Mouse (Mus musculus) MEL (cell line): ENCODE data around the gene Racgap1. TPM values are rescaled to one million over a fixed set of nuclear protein-coding genes. Genes with fewer than 3 reads are reported as not detected.

Experiments used
- DNase-seq: peaks from one replicate; pipeline ENCODE4 v3.0.0; 2011; ENCODE audit warnings: low read depth, low spot score
- H3K27ac ChIP-seq: 2 replicates; pipeline ENCODE4 v1.5.1; 2012; ENCODE audit warnings: low read depth, mild to moderate bottlenecking, control low read depth, low read length, moderate library complexity; ENCODE audit not compliant: control insufficient read depth
- H3K27me3 ChIP-seq, 2 experiments: fragments of 150-350 bp in 1 of 2; sonication (generic) in 1 of 2; 2 replicates each; pipeline ENCODE4 v1.6.1; 2012; ENCODE audit warnings: low read length in 2 of 2, mild to moderate bottlenecking in 2 of 2, improper control_type of control experiment in 1 of 2, moderate library complexity in 1 of 2; ENCODE audit not compliant: insufficient read depth in 2 of 2, control insufficient read depth in 1 of 2
- H3K36me3 ChIP-seq, 2 experiments: 2 replicates each; pipeline ENCODE4 v1.6.1; 2012 to 2014; ENCODE audit warnings: low read length in 2 of 2, improper control_type of control experiment in 1 of 2, inconsistent platforms in 1 of 2, mild to moderate bottlenecking in 1 of 2; ENCODE audit not compliant: insufficient read depth in 2 of 2, control insufficient read depth in 1 of 2
- H3K4me1 ChIP-seq, 2 experiments: fragments of 150-350 bp in 1 of 2; sonication (generic) in 1 of 2; 2 replicates each; pipeline ENCODE4 v1.6.1; 2012; ENCODE audit warnings: low read length in 2 of 2, improper control_type of control experiment in 1 of 2, mild to moderate bottlenecking in 1 of 2; ENCODE audit not compliant: insufficient read depth in 2 of 2, control insufficient read depth in 1 of 2
- H3K4me3 ChIP-seq, 2 experiments: fragments of 150-350 bp in 1 of 2; sonication (generic) in 1 of 2; 2 replicates each; pipeline ENCODE4 v1.5.1; 2012; ENCODE audit warnings: low read depth in 2 of 2, low read length in 2 of 2, mild to moderate bottlenecking in 2 of 2, moderate library complexity in 2 of 2, control low read depth in 1 of 2, improper control_type of control experiment in 1 of 2; ENCODE audit not compliant: control insufficient read depth in 1 of 2, insufficient read depth in 1 of 2
- H3K79me2 ChIP-seq: 2 replicates; pipeline ENCODE4 v1.6.1; 2012; ENCODE audit warnings: mild to moderate bottlenecking, low read length, moderate library complexity; ENCODE audit not compliant: control insufficient read depth, poor library complexity, insufficient read depth
- H3K9ac ChIP-seq: 2 replicates; pipeline ENCODE4 v1.6.1; 2012; ENCODE audit warnings: low read depth, mild to moderate bottlenecking, control low read depth, low read length, moderate library complexity; ENCODE audit not compliant: control insufficient read depth, poor library complexity, severe bottlenecking
- H3K9me3 ChIP-seq: fragments of 150-350 bp; sonication (generic); replicated peaks from 2 replicates; pipeline ENCODE4 v1.6.1; 2012; ENCODE audit warnings: mild to moderate bottlenecking, low read length, improper control_type of control experiment, moderate library complexity; ENCODE audit not compliant: insufficient read depth
- BHLHE40 ChIP-seq: IDR thresholded peaks from 2 replicates; pipeline ENCODE4 v1.6.1; 2012; ENCODE audit warnings: low read depth, mild to moderate bottlenecking, inconsistent platforms, low read length, improper control_type of control experiment, borderline replicate concordance
- CHD1 ChIP-seq: IDR thresholded peaks from 2 replicates; pipeline ENCODE4 v1.6.1; 2012; ENCODE audit warnings: low read depth, mild to moderate bottlenecking, inconsistent platforms, low read length, improper control_type of control experiment
- CTCF ChIP-seq, 3 experiments: IDR thresholded peaks in 2 of 3; conservative IDR thresholded peaks in 1 of 3; 2 replicates each; pipeline ENCODE4 v1.5.1; 2011 to 2012; ENCODE audit warnings: low read length in 3 of 3, low read depth in 2 of 3, mild to moderate bottlenecking in 2 of 3, improper control_type of control experiment in 1 of 3, inconsistent platforms in 1 of 3, mixed read lengths in 1 of 3, moderate library complexity in 1 of 3; ENCODE audit not compliant: control insufficient read depth in 1 of 3, insufficient read depth in 1 of 3, poor library complexity in 1 of 3, severe bottlenecking in 1 of 3
- E2F4 ChIP-seq: IDR thresholded peaks from 2 replicates; pipeline ENCODE4 v1.6.1; 2011; ENCODE audit warnings: low read depth, low read length, improper control_type of control experiment, borderline replicate concordance
- ELF1 ChIP-seq: IDR thresholded peaks from 2 replicates; pipeline ENCODE4 v1.6.1; 2014; ENCODE audit warnings: low read depth, mild to moderate bottlenecking, inconsistent platforms, low read length, improper control_type of control experiment, moderate library complexity
- EP300 ChIP-seq, 2 experiments: IDR thresholded peaks; 2 replicates each; pipeline ENCODE4 v1.6.1; 2011; ENCODE audit warnings: improper control_type of control experiment in 2 of 2, low read length in 2 of 2, low read depth in 1 of 2, mild to moderate bottlenecking in 1 of 2
- ETS1 ChIP-seq: IDR thresholded peaks from 2 replicates; pipeline ENCODE4 v1.6.1; 2012; ENCODE audit warnings: low read depth, mild to moderate bottlenecking, inconsistent platforms, low read length, improper control_type of control experiment, moderate library complexity
- HCFC1 ChIP-seq: IDR thresholded peaks from 2 replicates; pipeline ENCODE4 v1.6.1; 2012; ENCODE audit warnings: low read depth, mild to moderate bottlenecking, inconsistent platforms, low read length, improper control_type of control experiment, moderate library complexity
- JUND ChIP-seq: IDR thresholded peaks from 2 replicates; pipeline ENCODE4 v1.6.1; 2011; ENCODE audit warnings: low read depth, mild to moderate bottlenecking, improper control_type of control experiment, low read length
- KAT2A ChIP-seq: conservative IDR thresholded peaks from 2 replicates; pipeline ENCODE4 v1.6.1; 2012; ENCODE audit warnings: low read depth, low read length, improper control_type of control experiment, inconsistent platforms
- MAZ ChIP-seq: IDR thresholded peaks from 2 replicates; pipeline ENCODE4 v1.6.1; 2012; ENCODE audit warnings: low read depth, mild to moderate bottlenecking, inconsistent platforms, low read length, improper control_type of control experiment
- MEF2A ChIP-seq: IDR thresholded peaks from 2 replicates; pipeline ENCODE4 v1.6.1; 2014; ENCODE audit warnings: low read depth, mild to moderate bottlenecking, inconsistent platforms, low read length, improper control_type of control experiment; ENCODE audit not compliant: poor library complexity, insufficient replicate concordance, severe bottlenecking; ENCODE audit errors: extremely low read depth
- MXI1 ChIP-seq: IDR thresholded peaks from 2 replicates; pipeline ENCODE4 v1.6.1; 2011; ENCODE audit warnings: mild to moderate bottlenecking, low read depth, low read length, improper control_type of control experiment
- NRF1 ChIP-seq: IDR thresholded peaks from 2 replicates; pipeline ENCODE4 v1.6.1; 2014; ENCODE audit warnings: low read depth, mild to moderate bottlenecking, inconsistent platforms, low read length, improper control_type of control experiment, moderate library complexity; ENCODE audit not compliant: poor library complexity, insufficient read depth, severe bottlenecking
- POLR2A ChIP-seq, 2 experiments: IDR thresholded peaks; 2 replicates each; pipeline ENCODE4 v1.6.1; 2011 to 2012; ENCODE audit warnings: low read length in 2 of 2, mild to moderate bottlenecking in 2 of 2, control low read depth in 1 of 2, improper control_type of control experiment in 1 of 2, low read depth in 1 of 2, moderate library complexity in 1 of 2; ENCODE audit not compliant: control insufficient read depth in 1 of 2, insufficient read depth in 1 of 2, poor library complexity in 1 of 2
- RAD21 ChIP-seq: IDR thresholded peaks from 2 replicates; pipeline ENCODE4 v1.6.1; 2011; ENCODE audit warnings: mild to moderate bottlenecking, low read depth, low read length, improper control_type of control experiment
- RCOR1 ChIP-seq: IDR thresholded peaks from 2 replicates; pipeline ENCODE4 v1.6.1; 2012; ENCODE audit warnings: low read depth, mild to moderate bottlenecking, inconsistent platforms, low read length, improper control_type of control experiment
- SIN3A ChIP-seq: IDR thresholded peaks from 2 replicates; pipeline ENCODE4 v1.6.1; 2012; ENCODE audit warnings: low read length, improper control_type of control experiment, inconsistent platforms
- SMC3 ChIP-seq: IDR thresholded peaks from 2 replicates; pipeline ENCODE4 v1.6.1; 2011; ENCODE audit warnings: low read depth, low read length, improper control_type of control experiment
- TAL1 ChIP-seq: IDR thresholded peaks from 2 replicates; pipeline ENCODE4 v1.6.1; 2012; ENCODE audit warnings: mild to moderate bottlenecking, inconsistent platforms, low read length, moderate library complexity, mixed read lengths
- TBP ChIP-seq: IDR thresholded peaks from 2 replicates; pipeline ENCODE4 v1.8.0; 2011; ENCODE audit warnings: low read depth, low read length, improper control_type of control experiment
- TCF12 ChIP-seq: IDR thresholded peaks from 2 replicates; pipeline ENCODE4 v1.6.1; 2014; ENCODE audit warnings: low read depth, mild to moderate bottlenecking, inconsistent platforms, low read length, improper control_type of control experiment, moderate library complexity
- USF2 ChIP-seq, 2 experiments: IDR thresholded peaks; 2 replicates each; pipeline ENCODE4 v1.6.1; 2011 to 2012; ENCODE audit warnings: improper control_type of control experiment in 2 of 2, low read length in 2 of 2, borderline replicate concordance in 1 of 2, inconsistent platforms in 1 of 2, low read depth in 1 of 2, mild to moderate bottlenecking in 1 of 2; ENCODE audit not compliant: insufficient read depth in 1 of 2
- ZC3H11A ChIP-seq: IDR thresholded peaks from 2 replicates; pipeline ENCODE4 v1.6.1; 2012; ENCODE audit warnings: low read depth, mild to moderate bottlenecking, inconsistent platforms, low read length, improper control_type of control experiment
- ZKSCAN1 ChIP-seq: IDR thresholded peaks from 2 replicates; pipeline ENCODE4 v1.6.1; 2012; ENCODE audit warnings: low read depth, mild to moderate bottlenecking, inconsistent platforms, low read length, improper control_type of control experiment, moderate library complexity
- polyA plus RNA-seq, 2 experiments: library from polyadenylated mRNA; stranded (reverse) in 1 of 2; unstranded in 1 of 2; fragments of >175 nt in 1 of 2; fragments of >200 nt in 1 of 2; gene quantifications; 2 replicates each; pipeline versions ENCODE4 v1.2.1 to v1.2.4; 2012; ENCODE audit warnings: low replicate concordance in 2 of 2, low read depth in 1 of 2; ENCODE audit not compliant: insufficient read length in 2 of 2, insufficient read depth in 1 of 2, missing spikeins in 1 of 2
- total RNA-seq: library from RNA; depleted of rRNA; stranded (reverse); fragments of 300-350 nt; gene quantifications from 2 replicates; pipeline ENCODE4 v1.2.3, GENCODE M21; 2012

The Racgap1 gene
- total and polyA plus RNA-seq, 3 experiments: 126 to 367 (median 149) TPM

DNA sequence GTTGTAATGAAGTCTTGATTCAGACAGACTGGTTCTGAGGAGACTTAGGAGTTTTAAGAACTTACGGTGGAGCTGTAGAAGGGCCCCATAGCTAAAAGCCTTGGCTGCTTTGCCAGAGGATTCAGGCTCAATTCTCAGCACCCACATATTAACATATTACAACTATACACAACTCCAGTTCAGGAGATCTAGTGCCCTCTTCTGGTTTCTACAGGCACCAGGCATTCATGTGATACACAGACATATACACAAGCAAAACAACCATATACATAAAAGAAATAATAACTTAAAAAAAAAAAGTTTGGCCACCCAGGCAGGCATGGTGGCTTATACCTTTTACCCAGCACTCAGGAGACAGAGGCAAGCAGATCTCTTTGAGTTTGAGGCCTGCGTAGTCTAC lies 16.1 kb upstream of the Racgap1 start:
- Histone ChIP-seq H3K9ac (no peak overlapping the region), H3K36me3 (peaks cover 0 to 19% of the 10 kb centered on the region in 2 experiments; a peak in 2 of 4 replicates), H3K79me2 (peaks cover 2% of the 10 kb centered on the region; the same call in 1 of the 2 replicates), H3K27me3 (peaks cover 0 to 2% of the 10 kb centered on the region in 2 experiments; a peak in 1 of 4 replicates), H3K4me3 (no peak overlapping the region), H3K9me3 (no peaks in the 10 kb centered on the region), H3K4me1 (peaks cover 10 to 27% of the 10 kb centered on the region in 2 experiments), H3K27ac (no peak overlapping the region)
- TF ChIP-seq SIN3A: no peak
- TF ChIP-seq POLR2A (IDR thresholded peaks at IDR 0.05; ENCODE audit: control insufficient read depth in 1 of 2, insufficient read depth in 1 of 2, low read depth in 1 of 2, low read length in 2 of 2, poor library complexity in 1 of 2): no peak
- no peak for TF ChIP-seq TBP
- no peak for TF ChIP-seq BHLHE40
- TF ChIP-seq ETS1: no peak
- TF ChIP-seq E2F4: no peak
- TF ChIP-seq JUND: no peak
- peak; percentile 35 for TF ChIP-seq RAD21
- TF ChIP-seq SMC3: peak; percentile 60
- no peak for TF ChIP-seq MXI1
- peak; percentile 36; the same call in 1 of the 2 replicates for TF ChIP-seq ZC3H11A
- TF ChIP-seq TCF12: no peak
- peak in 2 of 3 experiments; percentile 24 to 53; a peak in 4 of 6 replicates for TF ChIP-seq CTCF (IDR thresholded peaks at IDR 0.05 in 2 of 3, conservative IDR thresholded peaks at IDR 0.05 in 1 of 3; ENCODE audit: control insufficient read depth in 1 of 3, insufficient read depth in 1 of 3, low read depth in 2 of 3, low read length in 3 of 3, poor library complexity in 1 of 3, severe bottlenecking in 1 of 3)
- DNase-seq: peak; percentile 30

DNA sequence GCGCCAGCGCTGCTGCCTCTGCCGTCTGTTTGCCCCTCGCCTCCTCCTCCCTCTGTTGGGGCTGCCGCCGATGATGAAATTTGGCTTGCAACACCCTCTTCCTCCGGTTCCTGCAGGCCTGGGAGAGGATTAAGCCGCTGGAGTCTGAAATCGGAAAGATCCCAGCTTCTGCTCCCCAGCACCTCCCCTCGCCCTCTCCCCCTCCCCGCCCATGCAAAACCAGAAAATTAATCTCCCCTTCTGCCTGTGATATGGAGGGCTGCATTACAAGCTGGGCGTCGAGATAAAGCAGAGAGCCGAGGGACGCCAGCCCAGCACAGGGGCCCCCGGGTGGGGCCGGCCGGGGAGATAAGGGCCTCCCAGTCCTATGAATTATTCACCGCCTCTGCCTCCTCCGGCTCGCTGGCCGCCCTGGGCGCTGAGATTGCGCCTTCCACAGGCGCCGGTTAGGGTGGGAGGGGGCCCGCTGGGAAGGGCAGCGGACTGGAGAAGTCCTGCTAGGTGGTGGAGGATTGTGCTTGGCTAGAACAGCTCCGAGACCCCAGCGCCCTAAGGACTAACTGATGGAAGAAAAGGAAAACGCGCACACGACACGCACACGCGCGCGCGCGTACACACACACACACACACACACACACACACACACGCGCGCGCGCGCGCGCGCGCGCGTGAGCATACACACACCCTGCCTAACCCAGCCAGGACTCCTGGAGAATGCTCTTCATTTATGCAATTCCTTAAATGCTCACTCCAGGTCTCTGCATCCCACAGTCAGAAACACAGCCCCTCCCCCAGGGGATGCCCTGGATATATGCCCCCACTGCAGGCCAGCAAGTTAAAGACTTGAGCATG lies 13.4 kb upstream of the Racgap1 start:
- peaks cover 13 to 43% of the 10 kb centered on the region in 2 experiments for H3K4me1 ChIP-seq
- peaks cover 0 to 2% of the 10 kb centered on the region in 2 experiments; a peak in 1 of 4 replicates for H3K27me3 ChIP-seq
- DNase-seq: peak; percentile 99
- H3K27ac ChIP-seq: peak overlapping the region; percentile 92
- H3K79me2 ChIP-seq: peaks cover 2% of the 10 kb centered on the region; the same call in 1 of the 2 replicates
- no peaks in the 10 kb centered on the region for H3K9me3 ChIP-seq
- H3K9ac ChIP-seq: peak overlapping the region; percentile 75
- H3K36me3 ChIP-seq: peaks cover 0 to 31% of the 10 kb centered on the region in 2 experiments; a peak in 2 of 4 replicates
- peak overlapping the region; percentile 45 to 51; a peak in 3 of 4 replicates for H3K4me3 ChIP-seq
- TF ChIP-seq NRF1: no peak; the same call in 1 of the 2 replicates
- peak; percentile 28 for TF ChIP-seq ELF1
- TF ChIP-seq BHLHE40: peak; percentile 87
- no peak; the same call in 1 of the 2 replicates for TF ChIP-seq ZKSCAN1
- peak; percentile 100 for TF ChIP-seq RCOR1
- TF ChIP-seq MXI1: no peak
- 0 out of 2 replicates have a peak, but pooled peaks have one; percentile 48 for TF ChIP-seq MEF2A
- no peak for TF ChIP-seq CTCF (IDR thresholded peaks at IDR 0.05 in 2 of 3, conservative IDR thresholded peaks at IDR 0.05 in 1 of 3; ENCODE audit: control insufficient read depth in 1 of 3, insufficient read depth in 1 of 3, low read depth in 2 of 3, low read length in 3 of 3, poor library complexity in 1 of 3, severe bottlenecking in 1 of 3)
- TF ChIP-seq KAT2A: no peak
- TF ChIP-seq POLR2A (IDR thresholded peaks at IDR 0.05; ENCODE audit: control insufficient read depth in 1 of 2, insufficient read depth in 1 of 2, low read depth in 1 of 2, low read length in 2 of 2, poor library complexity in 1 of 2): 0 out of 4 replicates have a peak, but pooled peaks of 1 of the 2 experiments have one; percentile 45
- TF ChIP-seq E2F4: no peak
- peak; percentile 100 for TF ChIP-seq TCF12
- peak; percentile 100 for TF ChIP-seq MAZ
- no peak for TF ChIP-seq TBP
- TF ChIP-seq EP300 (IDR thresholded peaks at IDR 0.05; ENCODE audit: low read depth in 1 of 2, low read length in 2 of 2): peak; percentile 94 to 100
- peak; percentile 70 for TF ChIP-seq HCFC1
- TF ChIP-seq USF2 (IDR thresholded peaks at IDR 0.05; ENCODE audit: borderline replicate concordance in 1 of 2, insufficient read depth in 1 of 2, low read depth in 1 of 2, low read length in 2 of 2): no peak
- no peak for TF ChIP-seq CHD1
- peak; percentile 100 for TF ChIP-seq TAL1
- no peak; the same call in 1 of the 2 replicates for TF ChIP-seq JUND
